Mouse (Mus musculus): ENCODE measurements around the gene Ptprk. TPM values are rescaled to one million over a fixed set of nuclear protein-coding genes. Genes with fewer than 3 reads are reported as not detected.

The Ptprk gene
- total RNA-seq, 2 experiments from 2014 or later: 78.3 to 87.8 TPM

- intact Hi-C loops (cut with DNase I): no loop called here
- DNase-seq (ENCODE audit: low spot score in 2 of 2): peak in 1 of 2 experiments; percentile 13
These were observed 176.8 kb downstream of the Ptprk start for GRCm38 (mm10) chr10:28251385-28251784.

- DNase-seq (ENCODE audit: low spot score in 2 of 2): no peak
- intact Hi-C loops (cut with DNase I): no loop called here
These were observed 186.0 kb downstream of the Ptprk start for GRCm38 (mm10) chr10:28260651-28261050.

- intact Hi-C loops (cut with DNase I): no loop called here
- no peak for DNase-seq (ENCODE audit: low spot score in 2 of 2)
These were observed 187.5 kb downstream of the Ptprk start for GRCm38 (mm10) chr10:28262159-28262558.

GRCm38 (mm10) chr10:28263546-28263945, 188.9 kb downstream of the Ptprk start:
- intact Hi-C loops (cut with DNase I): no loop called here

GRCm38 (mm10) chr10:28270273-28270672, 195.7 kb downstream of the Ptprk start:
- intact Hi-C loops (cut with DNase I): no loop called here
- no peak for DNase-seq (ENCODE audit: low spot score in 2 of 2)

More at GRCm38 (mm10) chr10:28263546-28263945, 188.9 kb downstream of the Ptprk start:
- no peak for DNase-seq (ENCODE audit: low spot score in 2 of 2)

GRCm38 (mm10) chr10:28271729-28272606, 197.3 kb downstream of the Ptprk start:
- intact Hi-C loops (cut with DNase I): no loop called here
- DNase-seq (ENCODE audit: low spot score in 2 of 2): no peak

GRCm38 (mm10) chr10:28278757-28279156, 204.1 kb downstream of the Ptprk start:
- no peak for DNase-seq (ENCODE audit: low spot score in 2 of 2)
- intact Hi-C loops (cut with DNase I): no loop called here

GRCm38 (mm10) chr10:28297531-28297930, 222.9 kb downstream of the Ptprk start:
- intact Hi-C loops (cut with DNase I): no loop called here
- no peak for DNase-seq (ENCODE audit: low spot score in 2 of 2)

- intact Hi-C loops (cut with DNase I): no loop called here
- DNase-seq (ENCODE audit: low spot score in 2 of 2): no peak
These were observed 224.6 kb downstream of the Ptprk start for GRCm38 (mm10) chr10:28299207-28299606.

- intact Hi-C loops (cut with DNase I): no loop called here
- DNase-seq (ENCODE audit: low spot score in 2 of 2): no peak
These were observed 229.2 kb downstream of the Ptprk start for GRCm38 (mm10) chr10:28303856-28304255.

GRCm38 (mm10) chr10:28304292-28304875, 229.8 kb downstream of the Ptprk start:
- intact Hi-C loops (cut with DNase I): no loop called here
- no peak for DNase-seq (ENCODE audit: low spot score in 2 of 2)

GRCm38 (mm10) chr10:28306451-28307086, 231.9 kb downstream of the Ptprk start:
- intact Hi-C loops (cut with DNase I): no loop called here

GRCm38 (mm10) chr10:28311369-28311768, 236.7 kb downstream of the Ptprk start:
- no peak for DNase-seq (ENCODE audit: low spot score in 2 of 2)
- intact Hi-C loops (cut with DNase I): no loop called here

More at GRCm38 (mm10) chr10:28306451-28307086, 231.9 kb downstream of the Ptprk start:
- DNase-seq (ENCODE audit: low spot score in 2 of 2): no peak

- intact Hi-C loops (cut with DNase I): no loop called here
- DNase-seq (ENCODE audit: low spot score in 2 of 2): peak in 1 of 2 experiments; percentile 27
These were observed 248.4 kb downstream of the Ptprk start for GRCm38 (mm10) chr10:28322995-28323394.

- no peak for DNase-seq (ENCODE audit: low spot score in 2 of 2)
- intact Hi-C loops (cut with DNase I): no loop called here
These were observed 260.6 kb downstream of the Ptprk start for GRCm38 (mm10) chr10:28335232-28335631.

- peak in 1 of 2 experiments; percentile 22 for DNase-seq (ENCODE audit: low spot score in 2 of 2)
- intact Hi-C loops (cut with DNase I): no loop called here
These were observed 263.9 kb downstream of the Ptprk start for GRCm38 (mm10) chr10:28338536-28338935.

- DNase-seq (ENCODE audit: low spot score in 2 of 2): no peak
- intact Hi-C loops (cut with DNase I): no loop called here
These were observed 270.6 kb downstream of the Ptprk start for GRCm38 (mm10) chr10:28345196-28345681.

GRCm38 (mm10) chr10:28365291-28365690, 290.7 kb downstream of the Ptprk start:
- intact Hi-C loops (cut with DNase I): no loop called here
- DNase-seq (ENCODE audit: low spot score in 2 of 2): no peak

- no peak for DNase-seq (ENCODE audit: low spot score in 2 of 2)
- intact Hi-C loops (cut with DNase I): no loop called here
These were observed 291.6 kb downstream of the Ptprk start for GRCm38 (mm10) chr10:28366065-28366677.

GRCm38 (mm10) chr10:28369808-28370207, 295.2 kb downstream of the Ptprk start:
- DNase-seq (ENCODE audit: low spot score in 2 of 2): no peak
- intact Hi-C loops (cut with DNase I): no loop called here
